Comparison of ENCODE assay signal across 11 mouse cellular contexts in the genomic region with DNA sequence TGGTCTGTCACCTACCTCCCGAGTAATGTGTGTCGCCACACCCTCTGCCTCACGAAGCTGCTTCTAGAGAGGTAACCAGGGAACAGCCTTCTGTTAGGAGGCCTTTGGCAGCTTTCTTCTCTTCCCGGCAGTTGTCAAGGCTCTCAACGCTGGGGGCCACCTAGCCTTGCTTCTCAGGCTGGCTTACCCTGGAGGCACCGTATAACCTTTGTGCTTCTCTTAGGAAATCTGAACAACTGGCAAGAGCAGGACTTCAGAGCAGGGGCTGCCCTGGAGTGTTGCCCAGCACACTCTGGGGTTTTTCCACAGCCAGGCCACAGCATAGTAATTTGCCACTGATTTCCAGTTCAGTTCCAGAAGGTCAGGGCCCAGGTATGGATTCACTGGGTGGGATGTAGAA. TPM values are rescaled to one million over a fixed set of nuclear protein-coding genes. Genes with fewer than 3 reads are reported as not detected.
A peak's percentile ranks its signal among the peaks of the same experiment; 100 is the strongest.
DNase-seq lines count a peak whose midpoint lies in the region; ATAC-seq lines count a peak whose summit lies in the region.
"Had no signal": no experiment of that assay in that cellular context is flagged by ENCODE, and none has a peak within 500 bp of the region (broad histone marks: within the 10 kb centered on the region; RNA-seq: fewer than 3 reads in every experiment).

No protein-coding gene starts in this region.

- ATAC-seq in monocyte, adult 5-6 weeks (replicated peaks; ENCODE audit: insufficient number of reproducible peaks, low FRiP score, low TSS enrichment, poor library complexity, severe bottlenecking), result no peak

- DNase-seq in adrenal gland, adult (ENCODE audit: inconsistent age in 2 of 2, low spot score in 1 of 2), result peak; percentile 39 to 77
- DNase-seq in adrenal gland, postnatal 4 days (ENCODE audit: low spot score in 2 of 2), result no peak
- DNase-seq in layer of hippocampus, adult 9-11 months, result peak; percentile 37
- no peak for DNase-seq in layer of hippocampus, postnatal 10 days (ENCODE audit: low spot score in 2 of 2)
- peak; percentile 43 for DNase-seq in adrenal gland, adult 8-10 months
- peak; percentile 63 for DNase-seq in kidney, postnatal 10 days
- DNase-seq in spleen, postnatal 4 days (ENCODE audit: low spot score in 2 of 2), result no peak
- DNase-seq: cerebellum, adult 9-10 months; left cerebral cortex, postnatal 4 days; retina, postnatal 1 day had no signal

RNA-seq across cellular contexts. Expression of a gene that starts 13.5 kb away (rescaled TPM):
- 10 to 100 TPM; 21.9 to 27.8 TPM for total RNA-seq in adrenal gland, postnatal 4 days (2021)
- 1 to 10 TPM; 5.8 to 6.5 TPM for total RNA-seq in layer of hippocampus, postnatal 10 days (2021)
- total RNA-seq in adrenal gland, adult 8-10 months (2022), result 10 to 100 TPM; 14.7 to 21.4 (median 18.0) TPM
- total RNA-seq in monocyte, adult 5-6 weeks (2017), result 18.7 to 46.1 TPM (median 31.6 TPM) in 3 replicates

RNA-seq across cellular contexts. Expression of a gene that starts 34.2 kb away (rescaled TPM):
- 10 to 100 TPM; 64.7 to 71.1 TPM for total RNA-seq in adrenal gland, postnatal 4 days (2021)
- total RNA-seq in layer of hippocampus, postnatal 10 days (2021), result 10 to 100 TPM; 75.0 to 81.6 TPM
- 10 to 100 TPM; 62.7 to 88.9 (median 78.0) TPM for total RNA-seq in adrenal gland, adult 8-10 months (2022)
- total RNA-seq in monocyte, adult 5-6 weeks (2017), result 42.2 to 79.4 TPM (median 58.1 TPM) in 3 replicates

RNA-seq across cellular contexts. Expression of a gene that starts 40.2 kb away (rescaled TPM):
- 10 to 100 TPM; 77.8 to 80.3 TPM for total RNA-seq in adrenal gland, postnatal 4 days (2021)
- 10 to 100 TPM; 59.2 to 63.1 TPM for total RNA-seq in layer of hippocampus, postnatal 10 days (2021)
- total RNA-seq in adrenal gland, adult 8-10 months (2022), result 10 to 100 TPM; 50.4 to 86.8 (median 73.7) TPM
- 72.7 to 88.8 TPM (median 87.7 TPM) in 3 replicates for total RNA-seq in monocyte, adult 5-6 weeks (2017)

Comparison
In these comparisons a context has a peak if more than half of its experiments do, and no peak if none do; other contexts are left out.
1. DNase-seq: peak in adrenal gland, adult (2 of 2), layer of hippocampus, adult 9-11 months (single experiment), adrenal gland, adult 8-10 months (single experiment) and kidney, postnatal 10 days (single experiment); none in adrenal gland, postnatal 4 days (0 of 2), layer of hippocampus, postnatal 10 days (0 of 2) and spleen, postnatal 4 days (0 of 2).